In the genomic region with DNA sequence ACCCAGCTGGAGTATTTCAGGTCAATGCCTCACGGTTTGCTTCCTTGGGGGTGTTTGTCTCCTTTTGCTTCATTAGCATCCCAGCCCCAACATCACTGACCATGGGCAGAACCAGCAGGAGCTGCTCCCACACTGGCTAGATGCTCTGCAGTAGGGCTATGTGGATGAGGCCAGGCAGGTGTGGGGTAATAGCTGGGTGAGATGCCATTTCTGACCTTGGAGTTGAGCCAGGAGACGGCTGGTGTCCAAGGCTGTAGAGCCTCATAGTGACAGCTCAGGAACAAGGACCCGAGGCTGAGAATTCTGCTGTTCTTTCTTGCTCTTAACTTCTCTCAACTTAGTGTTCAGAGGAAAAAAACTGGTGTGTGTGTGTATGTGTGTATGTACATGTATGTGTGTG, we compare ENCODE assay signal across 18 mouse cellular contexts.
"Had no signal": no experiment of that assay in that cellular context is flagged by ENCODE, and none has a peak within 500 bp of the region (broad histone marks: within the 10 kb centered on the region; RNA-seq: fewer than 3 reads in every experiment).

No protein-coding gene starts in this region.

- H3K9me3 ChIP-seq: lung, embryonic 15.5 days; megakaryocyte, embryonic 14.5 days; midbrain, embryonic 10.5 days; midbrain, embryonic 13.5 days had no signal

- H3K27ac ChIP-seq: kidney, postnatal 0 days; left cerebral cortex, adult 2 months; liver, embryonic 14.5 days; lung, embryonic 15.5 days; midbrain, embryonic 10.5 days; midbrain, embryonic 13.5 days; stomach, postnatal 0 days had no signal

- H3K4me3 ChIP-seq: left cerebral cortex, adult 2 months; lung, embryonic 15.5 days; megakaryocyte, embryonic 14.5 days; midbrain, embryonic 10.5 days; midbrain, embryonic 13.5 days had no signal

- ATAC-seq: midbrain, embryonic 13.5 days had no signal

- H3K27me3 ChIP-seq: megakaryocyte, embryonic 14.5 days; midbrain, embryonic 13.5 days had no signal

- H3K4me1 ChIP-seq: lung, embryonic 15.5 days; megakaryocyte, embryonic 14.5 days had no signal

- DNase-seq: kidney, postnatal 25 days; layer of hippocampus, postnatal 36 days; lung, adult 18-20 months; lung, postnatal 10 days; lung, postnatal 36 days; right cerebral cortex, postnatal 25 days; thymus, adult 2 months; thymus, postnatal 14 days; thymus, postnatal 4 days had no signal

- H3K9ac ChIP-seq: liver, embryonic 14.5 days; lung, embryonic 15.5 days; midbrain, embryonic 13.5 days had no signal

- H3K4me2 ChIP-seq: liver, embryonic 11.5 days; lung, embryonic 15.5 days; midbrain, embryonic 13.5 days had no signal

- H3K36me3 ChIP-seq: lung, embryonic 15.5 days; midbrain, embryonic 10.5 days; midbrain, embryonic 13.5 days had no signal
